39 mouse cellular contexts compared by ENCODE assay signal in the genomic region with DNA sequence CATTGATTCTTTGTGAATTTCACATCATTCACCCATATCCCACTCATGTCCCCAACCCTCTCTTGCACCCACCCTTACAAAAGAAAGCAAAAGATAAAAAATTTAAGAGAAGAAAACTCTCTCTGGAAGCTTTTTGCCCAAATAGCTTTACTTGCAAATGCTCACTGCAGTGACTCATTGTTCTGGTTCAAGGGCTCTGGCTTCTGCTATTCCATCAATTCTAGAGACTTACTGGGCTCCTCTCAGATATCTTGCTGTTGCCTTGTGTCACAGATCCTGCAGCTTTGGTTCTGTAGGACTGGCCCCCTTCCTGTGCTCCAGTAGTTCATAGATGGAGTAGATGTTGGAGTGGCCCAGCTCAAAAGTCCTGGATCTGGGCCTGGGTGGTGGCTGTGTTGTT. TPM values are rescaled to one million over a fixed set of nuclear protein-coding genes. Genes with fewer than 3 reads are reported as not detected.
"Had no signal": no experiment of that assay in that cellular context is flagged by ENCODE, and none has a peak within 500 bp of the region (broad histone marks: within the 10 kb centered on the region; RNA-seq: fewer than 3 reads in every experiment).

No protein-coding gene starts in this region.

- DNase-seq: cerebellum, postnatal 10 days; cerebellum, postnatal 14 days; cerebellum, postnatal 25 days; cerebellum, postnatal 36 days; embryo, embryonic 11 days; forebrain, postnatal 0 days; gastrocnemius, adult 2 months; gastrocnemius, postnatal 10 days; gastrocnemius, postnatal 14 days; gastrocnemius, postnatal 25 days; gastrocnemius, postnatal 36 days; heart, adult 11 months; heart, adult 18-20 months; heart, adult 2 months had no signal

- H3K27me3 ChIP-seq: embryonic facial prominence, embryonic 12.5 days; embryonic facial prominence, embryonic 13.5 days; embryonic facial prominence, embryonic 15.5 days; forebrain, embryonic 12.5 days; forebrain, embryonic 13.5 days; forebrain, embryonic 15.5 days had no signal

- ATAC-seq: forebrain, embryonic 13.5 days; forebrain, embryonic 14.5 days; forebrain, embryonic 15.5 days; forebrain, embryonic 16.5 days; forebrain, postnatal 0 days had no signal

RNA-seq across cellular contexts. Expression of a gene that starts 7.7 kb away (rescaled TPM):
- polyA plus RNA-seq: erythroblast, embryonic 14.5 days had no signal

RNA-seq across cellular contexts. Expression of a gene that starts 47.2 kb away (rescaled TPM):
- total RNA-seq: common myeloid progenitor, adult 5-6 weeks; forebrain, postnatal 0 days; gastrocnemius, adult 18-20 months; gastrocnemius, adult 2 months; gastrocnemius, adult 8-10 months; gastrocnemius, postnatal 10 days; gastrocnemius, postnatal 14 days; gastrocnemius, postnatal 25 days; gastrocnemius, postnatal 36 days; gastrocnemius, postnatal 4 days; granulocyte monocyte progenitor cell, adult 5-6 weeks; heart, adult 18-20 months; heart, adult 2 months; heart, adult 8-10 months had no signal
- polyA plus RNA-seq: cortical plate, adult 2 months; embryonic facial prominence, embryonic 10.5 days; embryonic facial prominence, embryonic 11.5 days; embryonic facial prominence, embryonic 12.5 days; embryonic facial prominence, embryonic 13.5 days; embryonic facial prominence, embryonic 14.5 days; erythroblast, embryonic 14.5 days; forebrain, embryonic 10.5 days; forebrain, embryonic 11.5 days; forebrain, embryonic 12.5 days; forebrain, embryonic 13.5 days; forebrain, embryonic 14.5 days; forebrain, embryonic 15.5 days; forebrain, embryonic 16.5 days; forebrain, postnatal 0 days; frontal cortex, adult 2 months; gonadal fat pad, adult 2 months; heart, adult 2 months; heart, embryonic 10.5 days; heart, embryonic 11.5 days had no signal
